Mouse (Mus musculus): ENCODE results near the gene Olfr220. TPM values are rescaled to one million over a fixed set of nuclear protein-coding genes. Genes with fewer than 3 reads are reported as not detected.

Gene Olfr220
- total and polyA plus RNA-seq, 3 experiments, result not detected

DNA sequence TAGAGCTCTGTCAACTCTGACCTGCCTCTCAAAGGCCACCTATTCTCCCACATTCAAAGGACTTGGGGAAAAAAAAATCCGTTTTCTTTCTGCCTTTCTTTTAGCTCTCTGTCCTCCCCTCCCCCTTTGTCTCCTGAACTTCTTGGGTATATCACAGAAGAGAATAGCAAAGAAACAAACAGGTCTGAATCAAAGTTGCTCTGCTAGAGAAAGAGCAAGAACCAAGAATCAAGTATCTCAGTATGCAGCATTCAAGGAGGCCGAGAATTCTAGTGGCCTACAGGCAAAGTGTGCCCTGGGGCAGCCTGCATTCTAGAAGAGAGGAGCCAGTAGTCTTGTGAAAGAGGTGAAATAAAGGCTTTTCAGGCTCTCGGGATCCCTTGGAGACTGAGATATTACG lies 58.2 kb downstream of the Olfr220 start:
- Histone ChIP-seq H3K4me1 (ENCODE audit: control insufficient read depth, insufficient read depth, low read length) (no peaks in the 10 kb centered on the region), H3K79me2 (replicated peaks; ENCODE audit: control insufficient read depth, insufficient read depth, low read length) (no peaks in the 10 kb centered on the region), H3K27me3 (ENCODE audit: control insufficient read depth, insufficient read depth, low read length) (peaks cover 7% of the 10 kb centered on the region), H3K36me3 (ENCODE audit: control insufficient read depth, insufficient read depth, low read length) (no peaks in the 10 kb centered on the region), H3K9ac (ENCODE audit: low read depth, low read length) (no peak overlapping the region), H3K4me3 (no peak overlapping the region), H3K27ac (no peak overlapping the region)
- TF ChIP-seq CTCF (IDR thresholded peaks at IDR 0.05) (no peak), EP300 (IDR thresholded peaks at IDR 0.05; ENCODE audit: insufficient read depth, low read depth, low read length) (no peak), POLR2A (IDR thresholded peaks at IDR 0.05; ENCODE audit: insufficient read depth, low read depth, low read length) (no peak)
- WGBS, result 68% methylated on average over 4 of the region's 4 CpGs
- no peak for DNase-seq
- intact Hi-C loops (cut with DNase I), result no loop called here

Other genes starting within 250 kb of the Olfr220 start
- not detected for gene Olfr419, start 190.0 kb upstream of the Olfr220 start, total RNA-seq (2021)
- not detected in 2 replicates for gene Olfr419, start 190.0 kb upstream of the Olfr220 start, polyA plus RNA-seq (2012; rRNA removed)
- not detected for gene Mptx1, start 111.6 kb upstream of the Olfr220 start, total RNA-seq (2021)
- gene Mptx1, start 111.6 kb upstream of the Olfr220 start, polyA plus RNA-seq (2012; rRNA removed), result not detected in 2 replicates
- not detected for gene Olfr417, start 77.0 kb upstream of the Olfr220 start, total RNA-seq (2021)
- gene Olfr417, start 77.0 kb upstream of the Olfr220 start, polyA plus RNA-seq (2012; rRNA removed), result not detected in 2 replicates
- not detected for gene Olfr248, start 51.0 kb upstream of the Olfr220 start, total RNA-seq (2021)
- not detected in 2 replicates for gene Olfr248, start 51.0 kb upstream of the Olfr220 start, polyA plus RNA-seq (2012; rRNA removed)
- gene Olfr414, start 18.0 kb upstream of the Olfr220 start, total RNA-seq (2021), result not detected
- not detected in 2 replicates for gene Olfr414, start 18.0 kb upstream of the Olfr220 start, polyA plus RNA-seq (2012; rRNA removed)
- gene Fmn2, start 59.7 kb downstream of the Olfr220 start, total RNA-seq (2021), result under 1 TPM; 0.21 to 0.41 TPM
- 0.03 and 0.06 TPM in 2 replicates for gene Fmn2, start 59.7 kb downstream of the Olfr220 start, polyA plus RNA-seq (2012; rRNA removed)